Mouse (Mus musculus): ENCODE data around the gene Wwox.

Gene Wwox

DNA sequence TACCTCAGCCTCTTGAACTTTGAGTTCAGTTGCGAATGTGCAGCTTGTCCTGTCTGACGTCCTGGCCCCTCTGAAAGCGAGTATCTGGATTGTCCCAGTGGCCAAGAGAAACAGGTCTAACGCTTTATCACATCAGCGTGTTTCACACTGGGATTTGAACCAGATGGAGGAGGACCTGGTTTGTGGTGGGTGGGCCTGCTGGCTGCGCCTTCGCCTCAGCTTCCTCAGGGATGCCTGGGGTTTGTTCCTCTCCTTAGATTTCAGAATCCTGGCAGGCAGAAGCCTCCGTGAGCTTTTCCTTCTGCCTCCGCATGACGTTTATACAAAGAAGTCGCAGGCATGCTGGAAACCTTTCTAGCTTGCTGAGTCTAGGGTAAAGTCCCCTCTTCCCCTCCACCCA is 827.7 kb downstream of the Wwox start:
- no peak for DNase-seq (ENCODE audit: extremely low spot score, low read depth, low spot score)

DNA sequence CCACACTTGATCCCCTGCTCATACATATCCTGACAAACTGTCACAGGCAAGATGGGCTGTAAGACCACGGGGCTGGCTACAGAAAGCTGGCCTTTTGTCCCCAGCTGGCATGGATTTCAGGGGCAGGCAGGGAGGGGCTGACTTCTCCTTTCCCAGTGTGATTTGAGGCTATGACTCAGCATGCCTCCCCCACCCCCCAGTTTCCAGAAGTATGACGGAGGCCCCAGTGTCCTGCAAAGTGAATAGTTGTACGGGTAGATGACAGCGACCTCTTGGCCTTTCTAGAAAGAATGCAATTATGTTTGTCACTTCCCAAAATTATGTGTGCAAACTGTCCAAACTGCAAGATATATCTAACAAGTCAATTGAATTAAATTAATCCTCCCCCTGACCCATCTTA is 830.1 kb downstream of the Wwox start:
- no peak for DNase-seq (ENCODE audit: extremely low spot score, low read depth, low spot score)

DNA sequence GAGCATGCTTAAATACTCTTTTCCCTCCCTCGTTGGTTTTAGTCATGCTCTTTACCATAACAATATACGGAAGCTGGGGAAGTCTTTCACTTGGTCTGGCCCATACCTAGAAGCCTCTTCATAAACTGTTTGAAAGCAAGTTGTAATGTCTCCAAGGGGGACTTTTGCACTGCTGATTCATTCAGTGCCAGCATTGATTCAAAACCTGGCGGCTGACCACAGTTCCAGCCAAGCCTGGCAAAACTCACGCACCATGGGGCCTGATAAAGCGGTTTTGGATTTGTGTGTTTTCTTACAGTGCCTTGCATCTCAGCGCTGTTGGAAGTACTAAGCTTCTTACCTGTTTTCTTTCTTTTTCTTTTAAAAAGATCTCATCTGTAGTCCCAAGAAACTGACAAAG is 834.5 kb downstream of the Wwox start:
- DNase-seq (ENCODE audit: extremely low spot score, low read depth, low spot score), result no peak

DNA sequence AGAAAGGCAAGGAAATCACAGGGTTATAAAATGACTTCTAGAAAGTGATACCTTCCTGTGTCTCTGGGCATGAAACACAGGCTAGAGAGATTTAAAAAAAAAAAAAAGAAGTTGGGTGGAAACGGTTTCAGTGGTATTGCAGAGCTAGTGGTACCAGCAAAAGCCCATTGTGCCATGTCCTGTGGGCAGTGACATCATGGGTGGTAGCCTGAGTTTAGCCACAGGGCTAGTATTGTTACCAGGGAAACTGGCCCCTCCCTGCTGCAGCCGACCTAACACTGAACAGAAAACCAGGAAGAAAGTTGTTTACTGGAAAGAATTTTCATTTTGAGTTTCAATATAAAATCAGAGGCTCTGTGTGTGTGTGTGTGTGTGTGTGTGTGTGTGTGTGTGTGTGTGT is 836.8 kb downstream of the Wwox start:
- no peak for DNase-seq (ENCODE audit: extremely low spot score, low read depth, low spot score)

DNA sequence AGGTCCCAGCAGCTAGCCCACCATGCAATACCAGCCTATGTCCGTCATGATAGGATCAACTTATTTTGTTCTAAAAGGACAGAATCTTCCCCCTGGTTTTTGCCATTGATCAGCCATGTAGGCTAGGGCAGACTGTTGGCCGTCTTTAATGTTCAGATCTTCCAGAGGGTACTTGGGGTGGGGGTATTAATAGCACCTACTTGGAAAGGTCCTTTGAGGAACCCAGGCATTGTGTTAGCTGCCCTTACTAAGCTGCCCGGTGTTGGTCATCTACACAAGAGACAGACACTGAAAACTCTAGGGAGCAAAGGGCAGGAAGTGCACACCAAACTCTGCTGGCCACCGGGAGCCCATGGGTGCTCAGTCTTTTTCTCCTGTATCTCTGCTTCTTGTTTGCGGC is 838.8 kb downstream of the Wwox start:
- no peak for DNase-seq (ENCODE audit: extremely low spot score, low read depth, low spot score)

DNA sequence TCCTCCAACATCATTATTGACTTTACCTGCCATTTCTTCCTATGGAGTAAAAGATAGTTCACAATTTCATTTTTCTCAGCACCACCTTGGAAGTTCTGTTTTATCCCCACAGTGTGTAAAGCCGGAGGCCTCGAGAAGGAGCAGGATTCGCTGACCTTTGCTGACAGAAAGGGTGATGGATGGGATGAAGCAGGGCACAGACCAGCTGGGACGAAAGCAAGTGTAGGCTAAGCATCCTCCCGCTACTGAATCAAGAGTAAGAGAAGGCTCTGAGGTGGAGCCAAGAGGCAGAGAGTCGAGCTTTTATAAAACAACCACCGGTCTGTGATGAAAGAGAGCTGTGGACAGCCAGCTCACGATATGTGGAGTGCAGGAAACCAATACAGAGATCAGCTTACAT is 850.8 kb downstream of the Wwox start:
- DNase-seq (ENCODE audit: extremely low spot score, low read depth, low spot score), result no peak

DNA sequence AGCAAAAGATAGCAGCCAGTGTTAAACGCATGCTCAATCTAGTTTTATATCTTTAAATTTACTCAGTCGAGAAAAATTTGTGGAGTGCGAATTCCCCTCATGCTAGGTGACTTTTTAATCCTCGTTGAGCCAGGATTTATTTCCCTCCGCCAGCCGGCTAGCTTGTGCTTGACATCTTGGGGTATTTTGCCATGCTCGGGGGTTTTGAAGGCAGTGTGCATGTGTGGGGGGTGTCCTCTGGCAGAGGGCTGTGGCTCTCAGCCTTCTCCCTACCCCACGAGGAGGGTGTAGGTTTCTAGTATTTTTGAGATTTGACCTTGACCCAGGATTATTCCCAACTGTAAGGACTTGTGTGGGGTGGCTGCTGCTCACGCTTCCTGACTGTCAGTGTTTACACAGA is 857.3 kb downstream of the Wwox start:
- no peak for DNase-seq (ENCODE audit: extremely low spot score, low read depth, low spot score)

DNA sequence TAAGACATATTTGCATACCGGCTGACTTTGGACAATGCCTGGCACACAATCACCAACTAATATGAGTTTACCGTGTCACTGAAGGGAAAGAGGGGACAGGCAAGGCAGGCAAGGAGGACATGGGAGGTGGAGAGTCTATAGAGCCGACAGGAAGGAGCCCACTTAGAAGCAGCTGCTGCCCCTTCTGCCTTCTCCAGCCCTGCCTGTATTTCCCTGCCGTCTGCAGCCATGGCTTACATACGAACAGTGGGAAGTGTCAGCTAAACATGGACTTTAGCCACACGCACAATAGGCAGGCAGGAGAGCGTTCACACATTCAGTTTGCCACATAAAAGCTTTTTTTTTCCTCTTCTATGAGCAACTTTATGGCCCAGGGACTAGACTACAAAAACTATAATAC is 863.0 kb downstream of the Wwox start:
- DNase-seq (ENCODE audit: extremely low spot score, low read depth, low spot score), result no peak

DNA sequence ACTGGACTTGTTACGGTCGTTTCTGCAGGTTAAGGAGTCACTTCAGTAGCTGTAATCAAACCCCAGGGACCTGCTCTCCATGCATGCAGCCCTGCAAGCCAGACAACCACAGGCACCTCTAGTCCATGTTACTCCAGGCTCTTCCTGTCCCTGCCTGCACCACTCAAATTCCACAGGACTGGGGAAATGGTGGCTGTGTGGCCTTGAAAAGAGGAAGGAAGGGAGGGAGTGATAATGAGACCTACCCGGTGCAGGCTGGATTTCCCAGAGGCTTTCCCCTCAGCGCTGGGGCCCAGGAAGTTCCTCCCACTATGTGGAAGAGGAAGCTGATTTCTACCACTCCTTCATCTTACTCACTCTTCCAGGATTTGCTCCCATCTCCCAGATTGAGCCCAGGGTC is 868.0 kb downstream of the Wwox start:
- no peak for DNase-seq (ENCODE audit: extremely low spot score, low read depth, low spot score)

DNA sequence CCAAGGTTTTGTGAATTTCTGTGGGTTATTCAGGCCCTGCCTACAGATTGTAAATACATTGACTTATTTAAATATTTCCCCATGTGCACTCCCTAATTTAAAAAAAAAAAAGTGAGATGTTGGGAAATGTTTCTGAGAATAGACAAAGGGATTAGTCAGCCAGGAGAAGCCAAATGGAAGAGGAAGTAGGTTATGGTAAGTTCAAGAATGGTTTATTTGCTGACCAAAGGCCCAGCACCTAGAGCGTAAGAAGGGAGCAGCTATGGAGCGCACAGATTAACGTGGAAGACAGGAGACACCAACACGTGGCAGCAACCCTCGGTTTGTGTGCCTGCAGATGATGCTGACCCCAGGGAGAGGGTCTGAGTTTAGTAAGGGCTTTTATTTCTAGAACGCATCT is 871.5 kb downstream of the Wwox start:
- no peak for DNase-seq (ENCODE audit: extremely low spot score, low read depth, low spot score)

DNA sequence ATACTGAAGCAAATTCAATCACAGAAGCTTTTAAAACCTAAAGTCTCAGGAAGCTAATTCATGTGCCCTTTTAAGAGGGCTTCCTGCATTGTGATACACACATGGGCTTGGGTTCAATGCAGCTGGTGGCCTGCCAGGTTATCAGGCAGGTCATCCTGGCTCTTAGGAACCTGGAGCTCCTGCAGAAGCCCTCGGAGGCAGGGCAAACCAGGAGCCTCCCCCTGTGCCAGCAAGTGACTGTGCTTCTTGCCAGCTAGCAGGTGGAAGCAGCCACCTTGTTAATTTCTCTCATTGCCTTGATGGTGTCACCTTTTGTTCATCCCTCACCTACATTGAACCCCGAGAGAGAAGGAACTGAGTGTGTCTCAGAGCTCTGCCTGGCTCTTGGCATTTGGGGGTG is 872.9 kb downstream of the Wwox start:
- DNase-seq (ENCODE audit: extremely low spot score, low read depth, low spot score), result no peak

DNA sequence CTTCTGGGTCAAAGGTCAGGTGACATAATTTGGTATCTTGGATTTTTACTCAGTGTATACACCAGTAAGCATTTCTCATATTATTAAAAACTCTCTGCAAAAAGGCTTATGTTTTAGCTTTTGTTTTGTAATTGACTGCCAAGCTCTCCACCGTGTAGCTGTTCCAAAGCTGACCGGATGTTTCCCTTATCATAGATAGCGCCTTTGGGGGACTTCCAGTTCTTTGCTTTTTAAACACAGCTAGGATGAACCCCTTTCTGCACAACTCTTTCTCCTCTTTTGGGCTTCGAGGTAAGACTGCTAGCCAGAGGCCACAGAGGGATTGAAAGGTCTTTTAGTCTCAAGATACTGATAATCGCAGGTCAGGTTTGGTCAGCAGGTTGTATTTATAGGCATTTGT is 883.0 kb downstream of the Wwox start:
- no peak for DNase-seq (ENCODE audit: extremely low spot score, low read depth, low spot score)

DNA sequence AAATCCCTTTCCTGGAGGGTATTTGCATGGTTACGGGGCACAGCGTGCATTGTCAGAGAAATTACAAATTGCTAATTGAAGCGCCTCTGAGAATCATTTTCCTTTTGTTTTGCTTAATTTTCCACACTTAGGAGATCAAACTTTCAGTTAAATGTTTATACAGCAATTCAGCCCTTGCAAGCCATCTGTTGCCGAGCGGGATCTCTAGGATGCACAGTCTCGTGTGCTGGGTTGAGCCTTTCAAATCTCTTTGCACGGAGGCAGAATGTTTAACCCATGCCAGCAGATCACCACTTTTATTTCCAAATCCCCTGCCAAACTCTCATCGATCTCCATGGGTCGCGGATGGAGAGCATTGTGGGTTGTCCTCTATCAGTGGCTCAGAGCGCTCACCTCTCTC is 891.2 kb downstream of the Wwox start:
- no peak for DNase-seq (ENCODE audit: extremely low spot score, low read depth, low spot score)

DNA sequence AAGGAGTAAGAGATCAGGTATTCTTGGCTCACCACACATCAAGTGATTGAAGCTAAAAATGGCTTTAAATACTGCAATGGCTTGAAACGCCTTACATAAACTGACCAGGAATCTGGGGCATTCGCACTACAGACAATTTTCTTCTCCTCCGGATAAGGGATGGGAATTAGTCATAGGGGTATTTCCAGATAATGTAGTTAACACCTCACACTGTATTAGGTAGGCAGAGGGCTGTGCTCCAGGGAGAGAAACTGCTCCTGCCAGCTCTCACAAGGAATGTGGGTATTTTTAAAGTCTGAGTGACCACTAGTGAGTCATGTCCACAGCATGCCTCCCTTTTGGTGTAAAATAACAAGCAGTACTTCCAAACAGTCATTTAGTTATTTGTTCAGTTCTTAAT is 894.5 kb downstream of the Wwox start:
- no peak for DNase-seq (ENCODE audit: extremely low spot score, low read depth, low spot score)

DNA sequence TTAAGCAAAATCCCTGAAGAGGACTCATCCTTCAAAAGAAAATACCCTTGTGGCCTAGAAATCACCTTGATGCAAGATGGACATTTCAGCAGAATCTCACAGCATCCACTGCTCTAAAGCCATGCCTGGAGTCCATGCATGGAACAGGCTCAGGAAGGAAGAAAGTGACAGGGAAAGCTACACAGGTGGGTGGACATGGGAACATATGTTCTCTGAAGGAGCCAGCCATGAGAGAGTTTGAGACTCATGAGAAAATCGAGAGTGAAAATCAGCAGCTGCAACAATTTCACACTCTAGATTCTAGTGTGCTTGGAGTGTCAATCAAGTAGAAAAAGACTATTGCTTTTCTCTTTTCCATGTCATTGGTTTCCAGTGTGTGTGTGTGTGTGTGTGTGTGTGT is 896.9 kb downstream of the Wwox start:
- no peak for DNase-seq (ENCODE audit: extremely low spot score, low read depth, low spot score)

DNA sequence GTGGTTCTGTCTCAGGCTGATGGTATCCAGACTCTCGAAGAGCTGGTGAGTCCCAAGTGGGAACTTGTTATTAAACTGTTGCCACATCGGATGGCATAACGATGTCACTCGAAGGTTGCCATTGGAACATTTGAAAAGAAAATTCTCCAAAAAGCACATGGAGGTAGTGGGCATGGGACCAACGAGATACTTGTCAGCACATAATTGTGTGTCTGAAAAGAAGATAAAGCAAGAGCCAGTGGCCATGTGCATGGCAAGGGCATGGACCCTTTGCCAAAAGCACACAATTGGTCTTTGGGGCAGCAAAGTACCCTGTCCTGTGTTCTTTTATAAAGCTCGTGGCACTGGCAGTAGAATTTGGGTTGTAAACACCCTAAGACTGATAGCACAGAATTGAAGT is 909.2 kb downstream of the Wwox start:
- no peak for DNase-seq (ENCODE audit: extremely low spot score, low read depth, low spot score)

DNA sequence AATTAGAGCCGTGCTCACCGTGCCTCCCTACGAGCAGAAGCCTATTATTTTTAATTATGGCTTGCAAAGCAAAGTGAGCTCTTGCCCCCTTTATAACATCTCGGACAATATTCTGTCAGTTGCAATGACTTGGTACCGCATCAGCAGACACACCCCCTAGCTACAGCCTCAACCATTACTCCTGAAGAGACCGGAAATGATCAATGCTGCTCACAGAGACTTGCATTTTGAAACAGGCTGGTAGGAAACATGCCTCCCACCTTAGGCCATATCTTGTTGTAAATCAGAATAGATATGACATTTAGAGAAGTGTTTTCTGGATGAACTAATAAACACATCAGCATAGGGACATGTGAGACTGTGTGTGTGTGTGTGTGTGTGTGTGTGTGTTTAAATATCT is 911.3 kb downstream of the Wwox start:
- no peak for DNase-seq (ENCODE audit: extremely low spot score, low read depth, low spot score)

DNA sequence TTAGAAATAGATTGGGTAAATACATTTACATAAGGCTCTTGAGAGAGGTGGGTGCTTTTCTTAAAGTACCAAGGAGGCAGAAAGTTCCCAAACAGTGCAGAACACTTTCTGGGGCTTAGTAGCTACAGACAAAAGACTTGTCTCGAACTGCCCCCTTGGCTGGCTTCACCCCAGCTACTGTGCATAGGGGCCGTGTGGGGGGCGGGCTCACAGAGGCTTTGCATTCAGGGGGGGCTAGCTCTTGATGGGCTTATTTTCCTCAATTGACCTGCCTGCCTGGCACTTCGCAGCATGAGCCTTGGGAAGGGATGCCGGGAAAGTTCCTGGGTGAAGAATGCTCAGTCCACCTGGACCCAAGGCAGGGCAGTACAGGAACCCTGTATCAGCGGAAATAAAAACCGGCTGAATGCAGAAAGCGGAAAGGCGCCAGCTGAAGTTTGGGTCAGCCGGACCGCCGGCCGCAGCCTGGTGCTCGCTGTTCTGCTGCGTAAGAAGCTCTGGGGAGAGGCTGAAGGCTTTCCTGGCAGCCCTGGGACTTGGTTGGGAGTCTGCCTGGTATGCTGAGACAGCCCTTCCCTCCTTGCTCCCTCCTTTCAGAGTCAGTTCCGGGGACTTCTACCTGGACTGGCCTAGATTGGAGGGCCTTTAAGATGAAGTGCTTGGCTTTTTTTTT is 918.3 kb downstream of the Wwox start:
- DNase-seq (ENCODE audit: extremely low spot score, low read depth, low spot score), result no peak

DNA sequence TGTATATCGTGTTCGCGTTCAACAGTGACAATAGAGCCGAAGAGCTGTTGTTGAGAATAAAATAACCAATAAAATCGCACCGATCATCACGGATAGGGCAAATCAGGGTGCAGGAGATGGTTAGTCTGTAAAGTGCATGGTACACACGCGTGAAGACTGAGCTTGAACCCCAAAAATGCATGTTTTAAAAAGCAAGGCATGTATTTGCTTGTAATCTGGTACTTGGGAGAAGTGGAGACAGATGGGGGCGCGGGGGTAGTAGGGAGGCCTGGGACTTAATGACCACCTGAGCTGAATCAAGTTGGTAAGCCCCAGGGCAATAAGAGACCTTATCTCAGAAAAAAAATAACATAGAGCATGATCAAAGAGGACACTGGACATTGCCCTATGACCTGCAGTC is 919.0 kb downstream of the Wwox start:
- DNase-seq (ENCODE audit: extremely low spot score, low read depth, low spot score), result no peak

DNA sequence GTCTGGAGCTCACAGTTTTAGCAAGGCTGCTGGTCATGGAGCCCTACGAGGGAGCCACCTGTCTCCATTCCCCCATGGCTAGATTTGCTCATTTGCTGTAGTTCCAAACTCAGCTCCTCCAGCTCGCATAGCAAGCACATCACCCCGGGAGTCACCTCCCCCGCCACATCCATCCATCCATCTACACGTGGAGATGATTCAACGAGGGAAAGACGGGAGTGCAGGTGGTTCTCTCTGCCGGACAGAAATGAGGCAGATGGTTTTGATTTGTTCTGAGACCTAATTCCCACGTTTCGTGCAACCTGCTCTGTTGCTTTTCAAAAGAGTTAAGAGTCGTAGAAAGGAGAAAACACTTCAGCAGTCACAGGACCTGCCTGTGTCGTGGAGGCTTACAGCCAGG is 920.2 kb downstream of the Wwox start:
- peak; percentile 24 for DNase-seq (ENCODE audit: extremely low spot score, low read depth, low spot score)

DNA sequence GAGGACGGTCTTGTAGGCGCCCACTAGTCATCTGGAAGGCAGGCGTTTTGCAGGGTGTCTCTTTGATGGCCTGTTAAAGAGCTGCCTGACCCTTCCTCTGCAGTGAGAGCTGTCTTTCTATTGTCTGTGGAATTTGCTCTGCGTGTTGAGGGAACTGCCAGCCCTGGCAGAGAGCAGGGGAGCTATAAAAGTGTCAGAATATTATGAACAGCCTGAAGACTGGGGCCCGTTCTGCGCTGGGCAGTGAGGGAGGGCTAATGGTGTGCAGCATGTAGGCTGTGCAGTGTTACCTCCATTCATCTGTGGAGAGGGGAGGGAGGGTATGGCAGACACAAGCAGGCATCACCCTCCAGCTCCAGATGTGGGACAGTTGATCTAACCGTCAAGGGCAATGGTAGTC is 923.1 kb downstream of the Wwox start:
- DNase-seq (ENCODE audit: extremely low spot score, low read depth, low spot score), result peak; percentile 24

DNA sequence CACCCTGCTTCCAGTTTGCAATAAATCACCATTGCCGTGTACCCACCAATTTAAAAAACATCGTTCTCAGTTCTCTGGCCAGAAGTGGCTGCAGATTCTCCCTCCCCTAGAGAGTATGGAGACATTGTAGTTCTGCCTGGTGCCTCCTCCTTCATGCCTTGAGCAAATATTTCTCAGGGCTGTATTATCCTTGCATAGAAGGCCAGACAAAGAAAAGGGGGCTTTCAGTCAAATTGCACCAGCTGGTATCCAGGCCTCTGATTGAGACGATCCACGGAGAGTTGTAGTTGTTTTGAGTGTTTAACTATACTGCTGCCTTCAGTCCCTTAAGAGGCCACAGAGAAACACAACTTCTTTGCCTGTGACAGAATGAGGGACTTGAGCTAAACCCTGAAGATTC is 935.5 kb downstream of the Wwox start:
- no peak for DNase-seq (ENCODE audit: extremely low spot score, low read depth, low spot score)

DNA sequence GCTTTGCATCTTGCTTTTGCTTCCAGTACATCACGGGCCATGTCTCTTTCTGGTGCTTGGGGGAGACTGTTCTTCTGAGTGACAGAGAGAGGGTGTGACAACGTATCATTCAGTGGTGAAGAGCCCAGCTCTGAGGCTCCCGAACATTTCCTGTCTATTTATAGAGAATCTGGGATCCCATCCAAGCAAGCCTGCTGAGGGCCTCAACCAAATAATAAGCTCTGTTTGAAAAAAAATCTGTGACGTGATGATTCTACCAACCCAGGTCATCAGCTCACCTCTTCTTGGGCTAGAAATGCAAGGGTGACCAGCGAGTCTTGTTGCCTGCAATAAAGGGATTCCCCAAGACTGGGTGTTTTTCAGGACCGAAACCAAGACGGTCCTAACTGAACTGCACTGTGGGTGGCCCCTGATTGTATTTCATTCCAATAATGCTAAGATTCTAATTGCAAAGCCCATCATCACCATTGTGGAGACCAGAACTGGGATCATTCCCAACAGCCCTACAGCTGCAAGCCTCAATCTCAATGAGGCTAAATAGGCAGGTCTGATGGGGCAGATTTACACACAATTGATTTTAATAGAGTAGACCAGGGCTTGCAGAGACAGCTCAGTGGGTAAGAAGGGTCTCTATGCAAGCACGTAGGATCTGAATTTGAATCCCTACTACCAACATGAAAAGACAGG is 936.0 kb downstream of the Wwox start:
- DNase-seq (ENCODE audit: extremely low spot score, low read depth, low spot score), result no peak

Measured in hindlimb bud, embryonic 11.5 days (tissue).